Mouse (Mus musculus): ENCODE data around the gene Cdhr5.

- TF ChIP-seq CTCF (conservative IDR thresholded peaks at IDR 0.05; ENCODE audit: insufficient read depth, insufficient read length, low read depth, low read length) (no peak), POLR2A (IDR thresholded peaks at IDR 0.05; ENCODE audit: low read depth, low read length) (no peak)
These were observed 56.2 kb downstream of the Cdhr5 start for GRCm38 (mm10) chr7:141220377-141220776.
